ENCODE assay signal across 24 mouse cellular contexts in genomic region chr1:70700270-70700669, GRCm38 (mm10). TPM values are rescaled to one million over a fixed set of nuclear protein-coding genes. Genes with fewer than 3 reads are reported as not detected.
A peak's percentile ranks its signal among the peaks of the same experiment; 100 is the strongest.
DNase-seq lines count a peak whose midpoint lies in the region; ATAC-seq lines count a peak whose summit lies in the region.
"Had no signal": no experiment of that assay in that cellular context is flagged by ENCODE, and none has a peak within 500 bp of the region (broad histone marks: within the 10 kb centered on the region; RNA-seq: fewer than 3 reads in every experiment).

No protein-coding gene starts in this region.

- peak; percentile 92 for ATAC-seq in frontal cortex, adult (ENCODE audit: low TSS enrichment)
- ATAC-seq in megakaryocyte, adult 5-6 weeks (ENCODE audit: poor library complexity, severe bottlenecking) = no peak
- ATAC-seq: activated CD4-positive, CD25-positive, alpha-beta regulatory T cell, adult 4 months; forebrain, embryonic 14.5 days; forebrain, postnatal 0 days; hindbrain, postnatal 0 days had no signal

- no peak for DNase-seq in frontal cortex, postnatal 14 days (ENCODE audit: low spot score in 2 of 2)
- DNase-seq in layer of hippocampus, adult 8-10 months (ENCODE audit: low spot score in 2 of 2) = peak; percentile 13 to 44
- DNase-seq in layer of hippocampus, postnatal 10 days (ENCODE audit: low spot score in 2 of 2) = no peak
- peak; percentile 54 for DNase-seq in brain, adult 2 months (ENCODE audit: low read depth, low spot score)
- DNase-seq: adrenal gland, adult 8-10 months; adrenal gland, postnatal 25 days; cerebellum, adult 18-20 months; cerebellum, adult 9-10 months; cerebellum, postnatal 14 days; forebrain, postnatal 0 days; gastrocnemius, postnatal 10 days; gastrocnemius, postnatal 36 days; heart, adult 2 months; heart, postnatal 14 days; heart, postnatal 4 days had no signal

RNA-seq across cellular contexts. Expression of gene Vwc2l, which starts 25.2 kb away (rescaled TPM):
- total RNA-seq in layer of hippocampus, adult 8-10 months (2022) = 10 to 100 TPM in 3 of 4 experiments, 1 to 10 TPM in 1; 9.1 to 13.5 (median 11.2) TPM
- total RNA-seq in layer of hippocampus, postnatal 10 days (2021) = 10 to 100 TPM in 1 of 2 experiments, 1 to 10 TPM in 1; 10.0 to 14.1 TPM
- total RNA-seq in megakaryocyte, adult 5-6 weeks (2015) = not detected in 2 replicates
- total RNA-seq in megakaryocyte, adult 5-6 weeks (2017) = not detected in 2 replicates
- total RNA-seq: adrenal gland, adult 8-10 months; adrenal gland, postnatal 25 days; common myeloid progenitor, adult 5-6 weeks; ES-E14; gastrocnemius, adult 18-20 months; gastrocnemius, postnatal 10 days; gastrocnemius, postnatal 36 days; granulocyte monocyte progenitor cell, adult 5-6 weeks; heart, adult 2 months; heart, postnatal 14 days; heart, postnatal 4 days had no signal

Comparison
In these comparisons a context has a peak if more than half of its experiments do, and no peak if none do; other contexts are left out.
1. DNase-seq: peak in layer of hippocampus, adult 8-10 months (2 of 2) and brain, adult 2 months (single experiment); none in frontal cortex, postnatal 14 days (0 of 2) and layer of hippocampus, postnatal 10 days (0 of 2).
2. RNA of gene Vwc2l, which starts 25.2 kb away (total RNA-seq): 10.0 to 14.1 TPM in layer of hippocampus, postnatal 10 days and 9.1 to 13.5 TPM in layer of hippocampus, adult 8-10 months; not detected in megakaryocyte, adult 5-6 weeks; every median in the first group is over 10 times any median in the second.